Mouse (Mus musculus): ENCODE measurements around the gene Comt. TPM values are rescaled to one million over a fixed set of nuclear protein-coding genes. Genes with fewer than 3 reads are reported as not detected.

The Comt gene
- polyA plus RNA-seq, 1 experiment from 2014 or later: 53.5 TPM

DNA sequence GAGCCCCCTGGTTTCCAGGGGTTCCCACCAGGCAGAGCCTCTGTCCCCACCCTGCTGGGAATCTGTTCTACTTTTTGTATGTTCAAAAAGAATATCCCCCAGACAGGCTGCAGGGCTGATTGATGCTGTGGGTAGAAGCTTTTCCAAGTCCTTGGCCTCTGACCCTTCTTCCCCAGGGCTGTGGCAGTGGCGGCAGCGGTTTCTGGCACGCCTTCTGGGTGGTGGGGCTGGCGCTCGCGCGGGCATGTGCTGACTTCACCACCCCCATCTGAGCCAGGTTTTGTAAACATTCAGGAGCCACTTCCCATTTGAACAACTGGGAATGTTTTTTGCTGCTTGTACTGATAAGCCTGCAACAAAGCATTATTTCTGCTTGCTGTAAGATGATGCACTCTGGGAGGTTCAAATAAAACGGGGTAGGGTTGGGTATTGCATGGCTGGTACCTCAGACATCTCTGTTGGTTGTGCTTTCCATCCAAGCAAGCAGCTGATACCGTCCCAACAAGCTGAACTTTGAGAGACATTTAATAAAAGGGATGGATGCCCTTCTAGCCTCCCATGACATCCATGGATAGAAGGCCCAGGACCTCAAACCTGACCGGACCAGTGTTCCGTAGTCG is 32.8 kb upstream of the Comt start:
- Histone ChIP-seq H3K4me3 (replicated peaks) (no peak overlapping the region), H3K27ac (peak overlapping the region; percentile 21; the same call in 1 of the 2 replicates), H3K4me2 (peak overlapping the region; percentile 36), H3K9me3 (no peaks in the 10 kb centered on the region), H3K27me3 (peaks cover 3% of the 10 kb centered on the region; the same call in 1 of the 2 replicates), H3K4me1 (peaks cover 23% of the 10 kb centered on the region), H3K9ac (peak overlapping the region; percentile 36), H3K36me3 (replicated peaks) (peaks cover 11% of the 10 kb centered on the region)
- peak; percentile 27 for ATAC-seq (ENCODE audit: low FRiP score)
- WGBS: 4% methylated on average over 12 of the region's 12 CpGs

DNA sequence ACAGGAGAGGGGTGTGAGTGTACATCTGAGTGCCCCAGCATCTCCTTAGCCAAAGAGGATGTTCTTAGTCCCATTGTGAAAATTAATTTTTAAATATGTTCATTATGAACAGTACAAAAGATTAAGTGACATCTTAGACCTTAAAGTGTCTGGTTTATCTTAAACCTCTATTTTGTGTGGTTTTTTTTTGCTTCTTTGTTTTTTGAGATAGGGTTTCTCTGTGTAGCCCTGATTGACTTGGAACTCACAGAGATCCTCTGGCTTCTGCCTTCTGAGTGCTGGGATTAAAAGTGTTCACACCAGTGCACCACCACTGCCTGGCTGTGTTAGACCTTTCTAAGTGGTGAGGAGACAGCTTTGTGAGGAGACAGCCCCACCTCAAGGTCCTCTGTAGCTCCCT is 32.0 kb upstream of the Comt start:
- Histone ChIP-seq H3K9ac (no peak overlapping the region), H3K27me3 (peaks cover 3% of the 10 kb centered on the region; the same call in 1 of the 2 replicates), H3K27ac (no peak overlapping the region), H3K4me2 (no peak overlapping the region), H3K9me3 (no peaks in the 10 kb centered on the region), H3K4me3 (replicated peaks) (no peak overlapping the region), H3K4me1 (peaks cover 26% of the 10 kb centered on the region), H3K36me3 (replicated peaks) (peaks cover 11% of the 10 kb centered on the region)
- no peak for ATAC-seq (ENCODE audit: low FRiP score)

DNA sequence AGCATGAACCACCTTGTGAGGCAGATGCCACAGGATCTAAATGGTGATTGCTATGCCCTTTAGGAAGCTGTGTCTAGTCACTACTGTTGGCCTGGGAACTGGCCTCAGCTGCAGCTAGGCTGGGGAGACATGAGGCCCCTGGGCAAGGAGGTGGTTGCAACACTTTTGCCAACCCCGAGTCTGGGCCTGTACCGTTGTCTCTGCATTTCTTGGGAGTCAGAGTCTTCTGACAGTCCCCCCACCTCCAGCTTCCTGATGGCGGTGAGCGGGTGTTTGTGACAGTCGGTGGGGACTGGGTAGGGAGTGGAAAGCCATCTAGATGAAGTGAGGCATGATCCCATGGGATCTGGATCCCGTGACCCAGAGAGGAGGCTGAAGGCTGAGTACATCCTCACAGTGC is 28.8 kb upstream of the Comt start:
- no peak overlapping the region for H3K4me2 ChIP-seq
- no peak overlapping the region for H3K4me3 ChIP-seq (replicated peaks)
- H3K9ac ChIP-seq: no peak overlapping the region
- peaks cover 21% of the 10 kb centered on the region for H3K4me1 ChIP-seq
- peaks cover 11% of the 10 kb centered on the region for H3K36me3 ChIP-seq (replicated peaks)
- no peak for ATAC-seq (ENCODE audit: low FRiP score)
- no peak overlapping the region for H3K27ac ChIP-seq
- H3K27me3 ChIP-seq: peaks cover 3% of the 10 kb centered on the region; the same call in 1 of the 2 replicates
- no peaks in the 10 kb centered on the region for H3K9me3 ChIP-seq
- WGBS: 95% methylated on average over 6 of the region's 6 CpGs

DNA sequence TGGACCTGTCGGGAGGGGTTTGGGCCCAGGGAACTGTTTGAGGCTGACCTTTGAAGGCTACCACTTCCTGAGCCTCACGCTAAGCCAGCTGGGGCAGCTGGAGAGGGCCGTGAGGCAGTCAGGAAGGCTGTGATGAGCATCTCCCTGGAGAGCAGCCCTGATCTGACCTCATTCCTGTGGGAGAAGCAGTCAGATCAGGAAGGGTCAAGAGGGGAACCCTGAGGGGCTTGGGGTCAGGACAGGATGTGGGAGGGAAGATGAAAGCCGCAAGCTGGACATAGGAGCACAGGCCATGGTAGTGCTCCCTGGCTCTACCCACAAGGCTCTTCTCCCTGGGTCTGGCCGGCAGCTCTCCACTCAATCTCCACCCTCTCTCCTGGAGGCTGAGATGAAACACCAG is 27.2 kb upstream of the Comt start:
- H3K27ac ChIP-seq: no peak overlapping the region
- peaks cover 5% of the 10 kb centered on the region for H3K4me1 ChIP-seq
- no peaks in the 10 kb centered on the region for H3K9me3 ChIP-seq
- H3K9ac ChIP-seq: no peak overlapping the region
- WGBS: 69% methylated on average over 5 of the region's 5 CpGs
- peaks cover 3% of the 10 kb centered on the region; the same call in 1 of the 2 replicates for H3K27me3 ChIP-seq
- peaks cover 14% of the 10 kb centered on the region for H3K36me3 ChIP-seq (replicated peaks)
- no peak overlapping the region for H3K4me2 ChIP-seq
- H3K4me3 ChIP-seq (replicated peaks): no peak overlapping the region
- ATAC-seq (ENCODE audit: low FRiP score): no peak

DNA sequence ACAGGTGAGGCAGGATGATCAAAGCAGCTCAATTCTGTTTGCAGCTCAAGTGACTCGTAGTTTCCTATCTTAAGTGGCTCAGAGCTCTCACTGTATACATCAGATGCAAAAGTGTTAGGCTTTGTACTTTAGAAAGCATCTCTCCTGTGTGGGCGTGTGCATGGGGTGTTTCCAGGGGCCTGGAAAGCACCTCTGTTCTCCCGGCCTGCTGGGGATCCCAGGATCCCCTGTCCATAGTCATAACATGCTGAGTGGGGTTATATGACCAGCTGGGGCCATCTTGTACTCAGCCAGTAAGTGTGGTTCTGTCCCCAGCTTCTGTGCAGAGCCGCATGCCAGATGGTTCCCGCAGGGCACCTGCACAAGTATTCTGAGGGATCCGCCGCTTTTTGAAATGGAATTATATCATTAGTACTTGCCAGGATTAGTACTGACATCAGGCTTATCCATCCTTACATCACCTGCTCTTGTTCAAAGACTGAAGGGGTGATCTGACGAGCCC is 25.8 kb upstream of the Comt start:
- H3K27ac ChIP-seq: no peak overlapping the region

DNA sequence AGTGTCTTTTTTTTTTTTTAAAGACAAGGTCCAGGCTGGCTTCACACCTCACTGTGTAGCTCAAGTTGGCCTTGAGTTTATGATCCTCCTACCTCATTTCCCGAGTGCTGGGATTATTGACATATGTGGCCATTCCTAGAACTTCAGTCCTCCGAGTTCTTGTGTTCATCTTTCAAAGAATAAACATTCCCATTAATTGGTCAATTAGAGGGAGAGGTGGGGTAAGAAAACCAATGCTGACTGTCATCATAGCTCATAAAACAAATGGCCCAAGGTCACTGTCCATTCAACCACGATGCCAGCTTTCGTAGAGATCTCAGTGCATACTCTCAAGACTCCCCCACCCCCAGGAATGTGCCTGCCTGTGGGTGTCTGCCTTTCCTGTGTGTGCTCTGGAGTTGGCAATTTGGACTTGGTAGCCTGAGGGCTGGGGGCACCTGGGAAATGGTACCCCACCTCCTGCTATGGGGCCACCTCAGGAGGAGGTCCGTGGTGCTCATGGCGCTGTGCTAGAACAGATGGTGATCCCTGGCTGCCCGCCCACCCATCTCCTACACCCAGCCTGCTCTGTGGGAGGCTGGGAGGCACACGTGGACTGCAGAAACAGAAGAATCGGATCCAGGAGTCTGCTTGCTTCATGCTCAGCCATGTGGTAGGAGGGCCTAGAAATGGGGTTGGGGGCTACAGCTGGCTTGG is 25.0 kb upstream of the Comt start:
- H3K27me3 ChIP-seq: no peaks in the 10 kb centered on the region
- H3K36me3 ChIP-seq (replicated peaks): 0 out of 2 replicates have a peak, but pooled peaks cover 3% of the 10 kb centered on the region
- no peaks in the 10 kb centered on the region for H3K9me3 ChIP-seq
- 70% methylated on average over 9 of the region's 9 CpGs for WGBS
- no peak overlapping the region for H3K27ac ChIP-seq
- no peak overlapping the region for H3K4me3 ChIP-seq (replicated peaks)
- ATAC-seq (ENCODE audit: low FRiP score): no peak
- no peak overlapping the region for H3K9ac ChIP-seq
- 0 out of 2 replicates have a peak, but pooled peaks cover 4% of the 10 kb centered on the region for H3K4me1 ChIP-seq
- no peak overlapping the region for H3K4me2 ChIP-seq

More for the DNA sequence above, 25.8 kb upstream of the Comt start:
- H3K36me3 ChIP-seq (replicated peaks): peaks cover 10% of the 10 kb centered on the region
- whole genome bisulfite sequencing: 82% methylated on average over 8 of the region's 8 CpGs
- 0 out of 2 replicates have a peak, but pooled peaks cover 4% of the 10 kb centered on the region for H3K4me1 ChIP-seq
- H3K9me3 ChIP-seq: no peaks in the 10 kb centered on the region
- no peaks in the 10 kb centered on the region for H3K27me3 ChIP-seq
- H3K9ac ChIP-seq: no peak overlapping the region
- H3K4me3 ChIP-seq (replicated peaks): no peak overlapping the region
- no peak for ATAC-seq (ENCODE audit: low FRiP score)
- H3K4me2 ChIP-seq: no peak overlapping the region

DNA sequence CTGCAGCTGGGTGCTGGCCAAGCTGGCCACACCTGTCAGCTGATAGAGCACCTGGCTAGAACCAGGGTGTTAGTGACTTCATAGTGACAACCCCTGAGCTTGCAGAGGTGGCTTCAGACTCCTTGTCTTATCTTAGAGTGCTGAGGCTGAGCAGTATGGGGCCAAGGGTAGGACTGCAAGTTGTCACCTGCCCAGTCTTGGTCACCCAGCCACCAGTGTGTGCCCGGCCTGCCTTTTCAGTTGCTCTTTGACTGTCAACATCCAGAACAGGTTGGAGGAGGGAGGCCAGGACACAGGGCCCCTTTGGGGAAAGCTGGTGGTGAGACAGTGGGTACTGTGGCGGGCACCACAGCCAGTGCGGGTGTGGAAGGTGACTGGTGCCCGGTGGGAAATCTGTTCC is 22.4 kb upstream of the Comt start:
- no peak for ATAC-seq (ENCODE audit: low FRiP score)
- H3K4me1 ChIP-seq: 0 out of 2 replicates have a peak, but pooled peaks cover 4% of the 10 kb centered on the region
- H3K27me3 ChIP-seq: no peaks in the 10 kb centered on the region
- H3K36me3 ChIP-seq (replicated peaks): peaks cover 8% of the 10 kb centered on the region; the same call in 1 of the 2 replicates
- no peak overlapping the region for H3K27ac ChIP-seq
- WGBS: 92% methylated on average over 4 of the region's 4 CpGs
- H3K9me3 ChIP-seq: no peaks in the 10 kb centered on the region
- no peak overlapping the region for H3K4me2 ChIP-seq
- H3K9ac ChIP-seq: no peak overlapping the region
- H3K4me3 ChIP-seq (replicated peaks): no peak overlapping the region

DNA sequence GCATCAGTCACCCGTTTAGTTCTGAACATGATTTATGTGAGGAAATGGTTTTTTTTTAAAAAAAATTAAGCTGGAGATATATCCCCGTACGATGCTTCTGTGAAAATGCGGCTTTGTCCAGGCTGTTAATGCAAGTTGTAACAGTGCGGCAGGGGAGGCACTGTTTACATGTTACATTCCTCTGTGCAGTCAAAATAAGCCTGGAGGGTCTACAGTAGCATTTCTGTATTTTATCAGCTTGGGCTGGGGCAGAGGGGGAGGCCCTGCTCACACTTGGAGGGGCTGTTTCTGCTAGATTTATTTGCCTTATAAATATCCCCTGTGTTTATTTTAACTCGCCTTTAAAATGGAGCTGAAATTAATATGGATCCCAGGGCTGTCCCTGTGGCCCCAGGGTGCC is 21.5 kb upstream of the Comt start:
- Histone ChIP-seq H3K4me1 (no peaks in the 10 kb centered on the region), H3K27me3 (no peaks in the 10 kb centered on the region), H3K36me3 (replicated peaks) (peaks cover 8% of the 10 kb centered on the region; the same call in 1 of the 2 replicates), H3K9ac (no peak overlapping the region), H3K9me3 (no peaks in the 10 kb centered on the region), H3K4me3 (replicated peaks) (no peak overlapping the region), H3K4me2 (no peak overlapping the region), H3K27ac (no peak overlapping the region)
- 86% methylated on average over 6 of the region's 6 CpGs for WGBS
- no peak for ATAC-seq (ENCODE audit: low FRiP score)

DNA sequence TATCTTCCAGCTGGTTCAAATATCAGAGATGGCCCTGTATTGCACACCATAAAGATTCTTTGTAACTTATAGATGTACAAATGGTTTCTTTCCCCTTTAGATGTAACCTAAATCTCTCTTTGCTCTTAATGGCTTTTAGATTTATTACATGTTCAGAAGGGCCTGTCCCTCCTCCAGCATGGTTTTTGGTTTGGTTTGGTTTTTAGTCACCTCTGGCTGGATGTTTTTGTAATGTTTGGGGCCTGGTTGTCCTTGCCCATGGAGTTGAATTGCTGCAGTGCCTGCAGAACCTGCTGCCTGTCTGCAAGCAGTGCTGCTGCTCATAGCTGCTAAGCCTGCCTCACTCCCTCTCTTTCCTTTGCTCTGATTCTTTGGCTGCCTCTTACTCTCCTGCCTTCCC is 20.6 kb upstream of the Comt start:
- H3K4me1 ChIP-seq: no peaks in the 10 kb centered on the region
- H3K9ac ChIP-seq: no peak overlapping the region
- peaks cover 8% of the 10 kb centered on the region; the same call in 1 of the 2 replicates for H3K36me3 ChIP-seq (replicated peaks)
- H3K27ac ChIP-seq: no peak overlapping the region
- no peak for ATAC-seq (ENCODE audit: low FRiP score)
- H3K4me2 ChIP-seq: no peak overlapping the region
- no peaks in the 10 kb centered on the region for H3K9me3 ChIP-seq
- H3K4me3 ChIP-seq (replicated peaks): no peak overlapping the region
- no peaks in the 10 kb centered on the region for H3K27me3 ChIP-seq

DNA sequence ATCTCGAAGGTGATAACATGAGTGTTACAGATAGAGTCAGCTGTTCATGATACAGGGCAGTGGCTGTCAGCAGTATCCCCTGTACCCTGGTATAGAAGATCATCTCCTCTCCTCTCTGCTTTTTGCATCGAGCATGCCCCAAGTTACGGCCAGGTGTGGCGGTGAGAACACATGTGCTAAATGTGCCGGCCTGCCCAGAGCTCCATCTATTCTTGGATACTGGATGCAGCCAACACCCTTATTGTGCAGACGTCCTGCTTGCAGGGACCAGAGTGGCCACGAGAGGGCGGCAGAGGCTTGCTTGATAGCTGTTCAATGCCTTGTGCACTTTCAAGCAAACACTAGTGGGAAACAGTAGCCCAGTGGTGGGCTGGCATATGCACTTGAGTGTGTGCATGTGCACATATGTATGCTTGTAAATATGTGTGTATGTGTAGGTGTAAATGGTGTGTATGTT is 16.8 kb upstream of the Comt start:
- H3K36me3 ChIP-seq (replicated peaks): peaks cover 10% of the 10 kb centered on the region; the same call in 1 of the 2 replicates
- H3K27ac ChIP-seq: no peak overlapping the region
- no peaks in the 10 kb centered on the region for H3K4me1 ChIP-seq
- ATAC-seq (ENCODE audit: low FRiP score): peak; percentile 90
- H3K4me3 ChIP-seq (replicated peaks): no peak overlapping the region
- H3K4me2 ChIP-seq: no peak overlapping the region
- H3K9me3 ChIP-seq: no peaks in the 10 kb centered on the region
- H3K9ac ChIP-seq: no peak overlapping the region
- no peaks in the 10 kb centered on the region for H3K27me3 ChIP-seq
- WGBS: 28% methylated on average over 8 of the region's 8 CpGs

DNA sequence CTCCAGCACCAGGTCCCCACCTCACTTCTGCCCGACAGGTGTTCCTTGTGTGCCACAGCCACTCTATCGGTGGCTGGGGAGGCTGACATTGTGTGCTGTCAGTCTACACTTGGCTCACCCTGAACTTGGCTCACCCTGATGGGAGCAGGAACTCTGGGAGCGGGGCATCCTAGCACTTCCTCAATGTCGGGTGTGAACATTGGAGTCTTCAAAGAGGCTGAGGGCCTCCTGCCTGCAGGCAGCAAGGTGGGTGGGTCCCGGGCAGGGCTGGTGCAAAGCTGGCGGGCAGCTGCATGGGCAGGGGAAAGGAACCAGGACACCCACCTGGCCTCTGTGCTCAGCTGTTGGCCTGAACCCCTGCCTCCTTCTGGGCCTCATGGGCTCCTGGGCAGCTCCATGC is 9.5 kb upstream of the Comt start:
- no peaks in the 10 kb centered on the region for H3K4me1 ChIP-seq
- no peak overlapping the region for H3K9ac ChIP-seq
- peaks cover 13% of the 10 kb centered on the region for H3K36me3 ChIP-seq (replicated peaks)
- no peak for ATAC-seq (ENCODE audit: low FRiP score)
- no peaks in the 10 kb centered on the region for H3K9me3 ChIP-seq
- H3K27ac ChIP-seq: no peak overlapping the region
- 90% methylated on average over 6 of the region's 6 CpGs for WGBS
- no peak overlapping the region for H3K4me3 ChIP-seq (replicated peaks)
- no peaks in the 10 kb centered on the region for H3K27me3 ChIP-seq
- H3K4me2 ChIP-seq: no peak overlapping the region

DNA sequence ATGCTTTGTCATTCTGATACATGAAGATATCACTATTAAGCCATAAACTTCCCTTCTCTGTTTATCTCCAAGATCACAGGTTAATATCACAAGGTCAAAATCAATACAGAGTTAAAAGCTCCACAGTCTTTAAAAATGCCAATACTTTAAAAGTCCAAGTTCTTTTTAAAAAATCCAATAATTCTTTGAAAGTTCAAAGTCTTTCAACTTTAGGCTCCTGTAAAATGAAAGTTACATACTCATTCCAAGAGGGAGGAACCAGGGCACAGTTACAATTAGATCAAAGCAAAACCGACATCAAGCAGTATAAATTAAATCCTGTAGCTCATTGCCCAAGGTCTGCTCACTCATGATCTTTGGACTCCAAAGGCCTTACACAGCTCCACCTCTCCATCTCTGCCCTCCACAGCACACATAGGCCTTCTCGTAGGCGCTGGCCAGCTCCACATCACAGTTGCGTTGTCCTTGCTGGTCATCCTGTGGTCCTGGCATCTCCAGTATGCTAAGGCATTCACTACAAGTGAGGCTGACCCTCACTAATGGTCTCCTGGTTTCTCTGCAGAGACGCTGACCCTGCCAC is 6.8 kb upstream of the Comt start:
- Histone ChIP-seq H3K27ac (no peak overlapping the region), H3K36me3 (replicated peaks) (peaks cover 9% of the 10 kb centered on the region; the same call in 1 of the 2 replicates), H3K9ac (no peak overlapping the region), H3K4me3 (replicated peaks) (no peak overlapping the region), H3K9me3 (no peaks in the 10 kb centered on the region), H3K4me1 (no peaks in the 10 kb centered on the region), H3K27me3 (no peaks in the 10 kb centered on the region), H3K4me2 (no peak overlapping the region)
- no peak for ATAC-seq (ENCODE audit: low FRiP score)
- WGBS: 95% methylated on average over 5 of the region's 5 CpGs

Measured in forebrain, embryonic 12.5 days (tissue).